Mouse (Mus musculus) heart, embryonic 11.5 days (tissue): ENCODE results near the gene Phpt1. TPM values are rescaled to one million over a fixed set of nuclear protein-coding genes. Genes with fewer than 3 reads are reported as not detected.

Experiments used
- ATAC-seq: fragments of 200-750 bp; cut with Nextera tagmentation; replicated peaks from 2 replicates; pipeline ENCODE4 v1.8.0; 2017; ENCODE audit warnings: moderate library complexity; ENCODE audit not compliant: insufficient number of reproducible peaks, low FRiP score, low TSS enrichment
- H3K27ac ChIP-seq: fragments of 300-500 bp; sonication (generic); 2 replicates; pipeline ENCODE4 v1.5.1; 2014; ENCODE audit warnings: mild to moderate bottlenecking, low read depth, low read length
- H3K27me3 ChIP-seq: fragments of 300-500 bp; sonication (generic); 2 replicates; pipeline ENCODE4 v1.6.1; 2014; ENCODE audit warnings: mild to moderate bottlenecking, low read length, mixed read lengths; ENCODE audit not compliant: control insufficient read depth, insufficient read depth
- H3K36me3 ChIP-seq: fragments of 300-500 bp; sonication (generic); 2 replicates; pipeline ENCODE4 v1.6.1; 2014; ENCODE audit warnings: mild to moderate bottlenecking, low read length, moderate library complexity, mixed read lengths; ENCODE audit not compliant: control insufficient read depth, insufficient read depth
- H3K4me1 ChIP-seq: fragments of 300-500 bp; sonication (generic); 2 replicates; pipeline ENCODE4 v1.6.1; 2014; ENCODE audit warnings: low read length; ENCODE audit not compliant: control insufficient read depth, insufficient read depth
- H3K4me2 ChIP-seq: fragments of 300-500 bp; sonication (generic); 2 replicates; pipeline ENCODE4 v1.6.1; 2014; ENCODE audit warnings: mild to moderate bottlenecking, moderate library complexity
- H3K4me3 ChIP-seq: fragments of 300-500 bp; sonication (generic); 2 replicates; pipeline ENCODE4 v1.5.1; 2014; ENCODE audit warnings: low read depth, low read length
- H3K9ac ChIP-seq: fragments of 300-500 bp; sonication (generic); 2 replicates; pipeline ENCODE4 v1.6.1; 2014; ENCODE audit warnings: mild to moderate bottlenecking, low read depth, low read length, moderate library complexity
- H3K9me3 ChIP-seq: fragments of 300-500 bp; sonication (generic); replicated peaks from 2 replicates; pipeline ENCODE4 v1.6.1; 2016; ENCODE audit warnings: low read length; ENCODE audit not compliant: control insufficient read depth
- WGBS: fragments of 180-500 bp; shearing (Covaris S2); extraction: QIAGEN DNeasy Blood & Tissue Kit; methylation state at CpG from one replicate; pipeline ENCODE4 v1.1.7; 2014; ENCODE audit not compliant: insufficient replicate concordance; 5-methylcytosine and 5-hydroxymethylcytosine counted together
- polyA plus RNA-seq: library from polyadenylated mRNA; unstranded; fragments of >200 nt; fragmentation: Nextera tagmentation; extraction: Ambion mirVana; gene quantifications from 2 replicates; pipeline ENCODE4 v1.2.1, GENCODE M21; 2014

Gene Phpt1
- polyA plus RNA-seq, 1 experiment from 2014 or later: 172 TPM

DNA sequence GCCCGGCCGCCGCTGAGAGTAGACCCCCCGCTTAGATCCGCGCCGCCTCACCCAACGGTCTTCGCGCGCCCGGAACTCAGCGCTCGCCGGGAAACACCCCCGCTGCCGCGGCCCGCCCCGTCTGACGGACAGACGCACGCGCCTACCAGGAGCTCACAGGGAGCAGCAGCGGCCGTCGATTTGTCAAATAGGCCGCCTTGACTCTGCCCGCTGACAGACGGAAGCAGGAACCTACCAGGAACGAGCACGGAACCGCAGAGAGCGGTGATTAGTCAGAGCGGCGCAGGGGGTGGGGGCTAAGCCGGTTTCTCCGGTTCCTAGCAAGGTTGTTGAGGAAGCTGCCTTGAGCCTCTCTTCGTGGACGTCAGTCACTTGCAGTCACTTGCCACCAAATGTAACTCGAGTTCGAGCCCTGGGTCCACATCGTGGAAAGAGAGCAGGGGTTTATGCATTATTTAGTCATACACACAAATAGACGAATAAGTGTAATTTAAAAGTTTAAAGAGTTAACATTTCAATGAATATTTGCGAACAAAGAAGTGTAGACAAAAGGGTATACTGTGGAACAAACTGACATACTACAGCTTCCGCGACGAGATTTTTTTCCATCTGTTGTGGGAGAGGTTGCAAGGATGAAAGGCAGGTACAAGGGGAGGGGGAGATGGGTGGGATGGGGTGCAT lies 28.1 kb downstream of the Phpt1 start, which contains the start of gene Traf2:
Traf2 (minus strand) TSS at position 130 of the 681 bp plus-strand sequence.
- 3% methylated on average over 48 of the region's 48 CpGs for WGBS
- ATAC-seq: peak; percentile 97

DNA sequence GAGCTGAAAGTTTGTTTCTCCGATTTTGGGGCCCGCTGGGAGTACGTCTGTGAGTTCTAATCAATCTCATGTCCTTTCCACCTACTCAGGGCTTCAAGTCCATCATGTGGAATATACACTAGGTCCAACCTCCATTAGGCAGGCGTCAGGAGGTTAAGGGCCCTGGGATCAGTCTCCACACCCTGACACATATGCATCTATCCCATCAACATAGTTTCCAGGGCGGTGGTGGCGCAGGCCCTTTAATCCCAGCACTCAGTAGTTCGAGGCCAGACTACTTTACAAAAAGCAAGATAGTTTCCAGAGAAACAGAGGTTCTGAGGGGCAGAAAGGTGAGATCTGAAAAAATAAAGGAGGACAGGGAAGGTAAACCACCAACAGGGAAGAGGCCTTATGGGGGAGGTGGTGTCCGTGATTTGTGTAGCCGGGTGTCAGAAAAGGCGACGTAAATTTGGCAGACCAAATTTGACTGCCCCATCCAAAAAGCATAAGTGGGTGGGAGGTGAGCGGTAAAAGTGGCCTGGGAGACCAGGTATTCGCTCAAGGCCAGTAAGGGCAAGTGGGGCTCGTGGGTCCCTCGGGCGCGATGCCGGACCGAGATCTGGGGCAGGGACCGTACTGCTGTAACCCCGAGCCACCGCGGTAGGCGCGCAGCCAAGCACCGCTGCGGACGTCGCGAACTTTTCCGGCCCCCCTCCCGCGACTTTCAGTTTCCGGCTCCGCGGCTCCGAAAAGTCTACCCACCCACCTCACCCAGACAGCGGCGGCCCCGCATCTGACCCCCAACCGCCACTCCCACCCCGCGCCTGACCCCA lies 28.8 kb downstream of the Phpt1 start:
- H3K36me3 ChIP-seq: no peaks in the 10 kb centered on the region
- no peaks in the 10 kb centered on the region for H3K9me3 ChIP-seq
- H3K4me2 ChIP-seq: peak overlapping the region; percentile 93
- H3K27ac ChIP-seq: peak overlapping the region; percentile 87
- peaks cover 6% of the 10 kb centered on the region; the same call in 1 of the 2 replicates for H3K4me1 ChIP-seq
- no peaks in the 10 kb centered on the region for H3K27me3 ChIP-seq
- H3K4me3 ChIP-seq: peak overlapping the region; percentile 63
- peak overlapping the region; percentile 84 for H3K9ac ChIP-seq
- ATAC-seq: peak; percentile 75
- 8% methylated on average over 43 of the region's 43 CpGs for WGBS

More for the DNA sequence above, 28.1 kb downstream of the Phpt1 start, which contains the start of gene Traf2:
- peaks cover 6% of the 10 kb centered on the region; the same call in 1 of the 2 replicates for H3K4me1 ChIP-seq
- no peaks in the 10 kb centered on the region for H3K27me3 ChIP-seq
- H3K4me3 ChIP-seq: peak within 1 kb of the TSS; percentile 63
- peak within 1 kb of the TSS; percentile 87 for H3K27ac ChIP-seq
- no peaks in the 10 kb centered on the region for H3K36me3 ChIP-seq
- peak within 1 kb of the TSS; percentile 93 for H3K4me2 ChIP-seq
- no peaks in the 10 kb centered on the region for H3K9me3 ChIP-seq
- peak within 1 kb of the TSS; percentile 84 for H3K9ac ChIP-seq

DNA sequence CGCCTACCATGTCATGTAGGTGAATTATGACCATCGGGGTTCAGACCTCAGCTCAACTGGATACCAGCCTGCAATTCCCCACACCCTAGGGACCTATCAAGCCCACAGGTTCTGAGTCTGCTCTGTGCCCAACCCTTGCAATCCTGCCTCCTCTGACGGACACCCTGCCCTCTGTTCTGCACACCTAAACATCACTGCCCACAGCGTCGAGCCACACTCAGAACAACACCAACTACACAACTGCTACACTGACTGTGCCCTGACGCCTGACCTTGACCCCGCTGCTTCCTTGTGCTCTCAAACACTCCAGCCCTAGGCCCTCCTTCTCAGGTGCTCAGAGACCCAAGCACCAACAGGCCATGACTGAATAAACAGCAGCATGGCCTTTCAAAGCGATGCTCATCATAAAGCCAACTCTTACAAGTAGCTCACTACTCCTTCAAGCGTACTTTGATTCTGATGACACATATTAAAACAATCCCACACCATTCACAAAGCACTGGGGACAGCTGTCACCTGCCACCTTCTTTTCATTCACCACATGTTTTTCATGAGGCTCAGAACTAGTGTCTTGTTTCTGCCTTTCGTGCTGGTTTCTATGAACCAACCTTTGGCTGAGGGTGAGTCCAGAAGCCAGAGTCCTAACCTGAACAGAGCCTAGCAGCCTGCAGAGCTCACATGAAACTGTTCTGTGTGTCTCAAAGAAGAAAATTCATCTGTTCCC lies 33.2 kb downstream of the Phpt1 start:
- no peak for ATAC-seq
- H3K27me3 ChIP-seq: no peaks in the 10 kb centered on the region
- H3K27ac ChIP-seq: no peak overlapping the region
- H3K4me1 ChIP-seq: peaks cover 6% of the 10 kb centered on the region; the same call in 1 of the 2 replicates
- no peak overlapping the region for H3K4me2 ChIP-seq
- no peak overlapping the region for H3K4me3 ChIP-seq
- H3K36me3 ChIP-seq: peaks cover 2% of the 10 kb centered on the region; the same call in 1 of the 2 replicates
- H3K9me3 ChIP-seq: no peaks in the 10 kb centered on the region
- H3K9ac ChIP-seq: no peak overlapping the region
- WGBS: 83% methylated on average over 10 of the region's 10 CpGs

DNA sequence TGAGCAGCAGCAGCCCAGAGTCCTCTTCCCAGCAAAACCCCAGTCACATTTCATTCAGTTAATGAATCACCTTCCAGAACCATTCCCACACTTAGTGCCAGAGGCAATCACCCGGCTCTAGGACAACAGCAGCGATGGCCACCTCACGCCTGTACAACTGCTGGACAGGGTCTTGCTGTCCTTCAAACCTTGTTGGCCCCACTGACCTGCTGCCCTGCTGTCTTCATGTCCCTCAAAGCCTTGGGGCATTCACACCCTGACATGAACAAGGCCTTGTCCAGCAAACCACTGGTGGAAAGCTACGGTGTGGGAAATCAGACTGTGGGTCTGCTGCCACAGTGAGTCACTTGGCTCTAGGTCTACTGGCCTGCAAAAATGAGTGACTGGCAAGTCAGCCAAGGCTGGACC lies 34.5 kb downstream of the Phpt1 start:
- H3K9me3 ChIP-seq: no peaks in the 10 kb centered on the region
- no peaks in the 10 kb centered on the region for H3K27me3 ChIP-seq
- no peak overlapping the region for H3K27ac ChIP-seq
- no peak overlapping the region for H3K4me3 ChIP-seq
- H3K4me2 ChIP-seq: no peak overlapping the region
- H3K4me1 ChIP-seq: no peaks in the 10 kb centered on the region; the same call in 1 of the 2 replicates
- peaks cover 8% of the 10 kb centered on the region for H3K36me3 ChIP-seq
- 89% methylated on average over 4 of the region's 4 CpGs for WGBS
- no peak overlapping the region for H3K9ac ChIP-seq
- no peak for ATAC-seq

DNA sequence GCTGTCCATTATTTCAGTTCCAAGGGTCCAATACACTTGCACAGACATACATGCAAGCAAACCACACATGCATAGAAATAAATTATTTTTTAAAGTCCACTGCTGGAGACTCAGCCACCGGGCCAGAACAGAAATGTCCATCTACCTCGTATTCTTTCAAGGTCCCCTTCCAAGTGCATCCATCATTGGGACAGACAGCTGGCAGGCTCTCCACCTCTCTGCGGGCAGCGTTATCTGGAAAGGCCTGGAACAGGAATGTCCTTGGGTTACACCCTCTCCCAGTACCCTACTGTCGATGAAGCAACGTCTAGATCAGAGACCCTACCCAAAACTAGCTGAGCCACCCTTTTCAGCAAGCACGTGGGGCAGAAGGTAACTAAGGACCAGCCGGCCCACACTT lies 38.5 kb downstream of the Phpt1 start:
- Histone ChIP-seq H3K4me1 (no peaks in the 10 kb centered on the region; the same call in 1 of the 2 replicates), H3K4me3 (no peak overlapping the region), H3K36me3 (peaks cover 11% of the 10 kb centered on the region), H3K27ac (no peak overlapping the region), H3K4me2 (no peak overlapping the region), H3K9ac (no peak overlapping the region), H3K27me3 (no peaks in the 10 kb centered on the region), H3K9me3 (no peaks in the 10 kb centered on the region)
- WGBS: 70% methylated on average over 8 of the region's 8 CpGs
- ATAC-seq: no peak

DNA sequence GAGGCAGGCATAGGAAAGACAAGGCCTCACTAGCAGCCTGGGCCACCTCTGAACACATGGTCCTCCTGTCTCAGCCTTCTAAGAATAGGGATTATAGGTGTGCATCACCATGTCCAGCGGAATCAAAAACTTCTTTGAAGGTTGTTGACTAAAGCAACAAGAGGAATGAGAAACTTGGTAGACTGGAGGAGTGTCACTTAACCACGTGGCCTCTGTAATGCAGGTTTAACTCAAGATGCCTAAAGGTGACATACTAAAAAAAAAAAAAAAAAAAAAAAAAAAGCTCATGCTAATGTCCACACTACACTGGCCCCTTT lies 40.2 kb downstream of the Phpt1 start:
- peaks cover 16% of the 10 kb centered on the region for H3K36me3 ChIP-seq
- no peak overlapping the region for H3K4me3 ChIP-seq
- no peaks in the 10 kb centered on the region for H3K27me3 ChIP-seq
- no peak overlapping the region for H3K4me2 ChIP-seq
- no peaks in the 10 kb centered on the region for H3K9me3 ChIP-seq
- no peaks in the 10 kb centered on the region; the same call in 1 of the 2 replicates for H3K4me1 ChIP-seq
- H3K27ac ChIP-seq: no peak overlapping the region
- WGBS: 90% methylated on average over 2 of the region's 2 CpGs
- ATAC-seq: no peak
- H3K9ac ChIP-seq: no peak overlapping the region

DNA sequence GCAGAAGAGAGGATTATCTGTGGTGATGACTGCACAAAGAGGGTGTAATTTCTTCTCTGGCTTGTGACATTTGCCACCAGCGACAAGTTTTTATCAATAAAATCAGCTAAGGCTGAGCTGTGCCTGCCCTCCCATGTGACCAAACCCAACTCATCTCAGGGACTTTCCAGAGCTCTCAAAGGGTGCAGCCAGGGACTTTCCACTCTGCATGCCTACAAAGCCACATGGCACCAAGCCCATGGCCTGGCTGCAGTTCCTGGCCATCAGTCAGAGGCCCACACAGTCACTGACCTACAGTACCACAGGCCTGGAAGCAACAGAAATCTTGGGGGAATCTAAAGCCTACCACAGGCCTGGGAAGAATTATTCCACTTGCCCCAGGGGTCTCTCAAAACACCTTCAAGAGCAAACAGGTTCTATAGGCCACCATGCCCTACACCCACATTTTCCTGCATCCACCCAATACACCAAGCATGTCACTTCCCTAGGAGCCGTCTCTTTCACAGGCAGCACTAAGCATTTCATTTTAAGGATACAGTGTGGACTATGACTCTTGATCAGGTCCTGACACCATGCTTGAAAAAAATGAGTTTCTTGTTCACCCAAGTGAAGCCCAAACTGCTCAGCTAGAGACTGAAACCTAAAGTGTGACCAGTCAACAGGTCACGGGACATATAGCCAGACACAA lies 40.7 kb downstream of the Phpt1 start:
- Histone ChIP-seq H3K9ac (no peak overlapping the region), H3K27ac (no peak overlapping the region), H3K36me3 (peaks cover 18% of the 10 kb centered on the region), H3K4me1 (no peaks in the 10 kb centered on the region; the same call in 1 of the 2 replicates), H3K4me2 (no peak overlapping the region), H3K9me3 (no peaks in the 10 kb centered on the region), H3K27me3 (no peaks in the 10 kb centered on the region), H3K4me3 (no peak overlapping the region)
- WGBS: 84% methylated on average over 3 of the region's 3 CpGs
- ATAC-seq: no peak

DNA sequence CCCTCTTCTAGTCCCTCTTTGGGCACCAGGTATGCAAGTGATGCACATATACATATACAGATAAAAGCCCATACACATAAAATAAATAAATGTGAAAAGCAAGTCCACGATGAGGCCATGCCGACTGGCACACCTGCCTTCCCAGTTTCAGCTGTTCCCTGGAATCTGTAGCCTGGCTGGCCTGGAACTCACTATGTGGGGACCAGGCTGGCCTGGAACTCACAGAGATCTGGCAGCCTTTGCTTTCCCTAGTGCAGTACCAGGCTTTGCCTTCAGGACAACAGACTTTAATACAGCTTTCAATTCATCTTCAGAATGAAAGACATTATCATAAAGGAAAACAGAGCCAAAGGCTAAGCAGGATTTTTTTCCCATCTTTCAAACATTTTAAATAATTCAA lies 41.3 kb downstream of the Phpt1 start:
- Histone ChIP-seq H3K4me1 (no peaks in the 10 kb centered on the region; the same call in 1 of the 2 replicates), H3K4me2 (no peak overlapping the region), H3K9me3 (no peaks in the 10 kb centered on the region), H3K27ac (no peak overlapping the region), H3K27me3 (no peaks in the 10 kb centered on the region), H3K4me3 (no peak overlapping the region), H3K9ac (no peak overlapping the region), H3K36me3 (peaks cover 19% of the 10 kb centered on the region)
- 91% methylated on average over 2 of the region's 2 CpGs for WGBS
- no peak for ATAC-seq
